Mouse (Mus musculus) small intestine, adult 2 months (tissue): ENCODE data around the gene Smg1. TPM values are rescaled to one million over a fixed set of nuclear protein-coding genes. Genes with fewer than 3 reads are reported as not detected.
"Not testable (repeated sequence)": the region's sequence is repeated elsewhere in the genome, so short reads cannot be mapped to it uniquely, and the experiment has no call there.

Source experiments
- H3K27ac ChIP-seq: fragments of 200-500 bp; 2 replicates; pipeline ENCODE4 v1.5.1; 2012; ENCODE audit warnings: low read depth, low read length, control low read depth, inconsistent platforms; ENCODE audit not compliant: insufficient read depth
- H3K27me3 ChIP-seq: fragments of 200-500 bp; 2 replicates; pipeline ENCODE4 v1.6.1; 2012; ENCODE audit warnings: mild to moderate bottlenecking, moderate library complexity, low read length, inconsistent platforms; ENCODE audit not compliant: control insufficient read depth, insufficient read depth
- H3K36me3 ChIP-seq: fragments of 200-500 bp; 2 replicates; pipeline ENCODE4 v1.6.1; 2012; ENCODE audit warnings: mild to moderate bottlenecking, low read length, control low read depth, inconsistent platforms; ENCODE audit not compliant: control insufficient read depth, insufficient read depth
- H3K4me1 ChIP-seq: fragments of 200-500 bp; 2 replicates; pipeline ENCODE4 v1.6.1; 2012; ENCODE audit warnings: low read length, inconsistent platforms, mixed read lengths; ENCODE audit not compliant: control insufficient read depth, insufficient read depth, insufficient read length
- H3K4me3 ChIP-seq: fragments of 200-500 bp; 2 replicates; pipeline ENCODE4 v1.5.1; 2012; ENCODE audit warnings: low read depth, mild to moderate bottlenecking, control low read depth, inconsistent platforms, low read length, moderate library complexity
- CTCF ChIP-seq: fragments of 200-500 bp; IDR thresholded peaks from 2 replicates; pipeline ENCODE4 v1.5.1; 2012; ENCODE audit warnings: low read depth, mild to moderate bottlenecking, control low read depth, inconsistent platforms, low read length, moderate library complexity, mixed read lengths; ENCODE audit not compliant: insufficient replicate concordance, insufficient read length; ENCODE audit errors: extremely low read depth
- POLR2A ChIP-seq: fragments of 200-500 bp; IDR thresholded peaks from 2 replicates; pipeline ENCODE4 v1.6.1; 2012; ENCODE audit warnings: low read depth, mild to moderate bottlenecking, control low read depth, inconsistent platforms, low read length, moderate library complexity
- WGBS: fragments of 180-500 bp; shearing (Covaris S2); methylation state at CpG from one replicate; pipeline ENCODE4 v1.1.7; 2018; 5-methylcytosine and 5-hydroxymethylcytosine counted together
- polyA plus RNA-seq: library from polyadenylated mRNA; depleted of rRNA; stranded (reverse); fragments of >200 nt; gene quantifications from 2 replicates; pipeline ENCODE4 v1.2.3, GENCODE M21; 2012

Smg1 gene
- polyA plus RNA-seq, 1 experiment: 38.3 TPM

- peaks cover 59% of the 10 kb centered on the region for H3K36me3 ChIP-seq
Measured at GRCm38 (mm10) chr7:118184604-118185003, 58.9 kb downstream of the Smg1 start.

GRCm38 (mm10) chr7:118181123-118181522, 62.3 kb downstream of the Smg1 start:
- WGBS: 62% methylated on average over 3 of the region's 3 CpGs
- TF ChIP-seq CTCF: no peak
- no peak for TF ChIP-seq POLR2A

More at GRCm38 (mm10) chr7:118184604-118185003, 58.9 kb downstream of the Smg1 start:
- 78% methylated on average over 1 of the region's 1 CpGs for whole genome bisulfite sequencing
- Histone ChIP-seq H3K4me1 (no peaks in the 10 kb centered on the region), H3K4me3 (no peak overlapping the region), H3K27ac (no peak overlapping the region), H3K27me3 (no peaks in the 10 kb centered on the region)
- TF ChIP-seq CTCF (no peak), POLR2A (no peak)

GRCm38 (mm10) chr7:118179782-118180181, 63.7 kb downstream of the Smg1 start:
- 89% methylated on average over 3 of the region's 3 CpGs for WGBS
- H3K36me3 ChIP-seq: peaks cover 59% of the 10 kb centered on the region
- H3K27ac ChIP-seq: no peak overlapping the region
- TF ChIP-seq POLR2A (no peak), CTCF (no peak)
- H3K4me1 ChIP-seq: no peaks in the 10 kb centered on the region
- no peaks in the 10 kb centered on the region for H3K27me3 ChIP-seq
- H3K4me3 ChIP-seq: no peak overlapping the region

More at GRCm38 (mm10) chr7:118181123-118181522, 62.3 kb downstream of the Smg1 start:
- peaks cover 65% of the 10 kb centered on the region for H3K36me3 ChIP-seq
- H3K27ac ChIP-seq: no peak overlapping the region
- H3K27me3 ChIP-seq: no peaks in the 10 kb centered on the region
- H3K4me1 ChIP-seq: no peaks in the 10 kb centered on the region
- no peak overlapping the region for H3K4me3 ChIP-seq

GRCm38 (mm10) chr7:118175821-118176355, 67.6 kb downstream of the Smg1 start:
- Histone ChIP-seq H3K4me3 (no peak overlapping the region), H3K27me3 (no peaks in the 10 kb centered on the region), H3K36me3 (peaks cover 67% of the 10 kb centered on the region), H3K27ac (no peak overlapping the region), H3K4me1 (no peaks in the 10 kb centered on the region)
- TF ChIP-seq CTCF (no peak), POLR2A (no peak)
- 69% methylated on average over 1 of the region's 1 CpGs for WGBS

- not testable (repeated sequence) for H3K4me1 ChIP-seq, H3K4me3 ChIP-seq, H3K27ac ChIP-seq, H3K27me3 ChIP-seq
- 85% methylated on average over 2 of the region's 2 CpGs for WGBS
- H3K36me3 ChIP-seq: peaks cover 68% of the 10 kb centered on the region
Measured at GRCm38 (mm10) chr7:118170125-118170524, 73.3 kb downstream of the Smg1 start.

GRCm38 (mm10) chr7:118163006-118163405, 80.5 kb downstream of the Smg1 start:
- no peak for TF ChIP-seq CTCF
- TF ChIP-seq POLR2A: no peak
- H3K4me1 ChIP-seq: no peaks in the 10 kb centered on the region
- H3K27me3 ChIP-seq: no peaks in the 10 kb centered on the region
- no peak overlapping the region for H3K27ac ChIP-seq
- no peak overlapping the region for H3K4me3 ChIP-seq
- peaks cover 49% of the 10 kb centered on the region for H3K36me3 ChIP-seq
- whole genome bisulfite sequencing: 94% methylated on average over 8 of the region's 8 CpGs

GRCm38 (mm10) chr7:118160121-118160520, 83.3 kb downstream of the Smg1 start:
- H3K36me3 ChIP-seq: peaks cover 49% of the 10 kb centered on the region
- WGBS: 80% methylated on average over 3 of the region's 3 CpGs
- TF ChIP-seq CTCF: no peak
- no peak for TF ChIP-seq POLR2A
- H3K4me1 ChIP-seq: no peaks in the 10 kb centered on the region
- no peak overlapping the region for H3K4me3 ChIP-seq
- H3K27ac ChIP-seq: no peak overlapping the region
- no peaks in the 10 kb centered on the region for H3K27me3 ChIP-seq
